Mouse (Mus musculus): ENCODE measurements around the gene Gstm2.

DNA sequence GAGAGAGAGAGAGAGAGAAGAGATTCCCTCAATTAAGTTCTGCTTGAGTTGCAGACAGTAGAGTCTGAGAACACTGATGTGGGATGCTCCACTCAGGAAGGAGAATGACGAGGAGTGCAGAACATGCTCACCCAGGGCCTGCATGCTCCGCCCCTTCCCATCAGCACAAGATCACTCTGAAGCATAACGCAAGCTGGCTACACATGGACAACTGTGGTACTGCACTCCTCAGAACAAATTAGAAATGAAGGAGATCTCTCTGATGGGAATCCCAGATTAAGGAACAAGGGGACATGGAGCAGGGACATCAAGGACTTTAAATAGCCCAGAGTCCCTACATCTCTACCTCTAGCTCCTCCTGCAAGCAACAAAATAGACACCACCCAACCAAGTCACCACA is 5.0 kb downstream of the Gstm2 start:
- TF ChIP-seq CTCF (IDR thresholded peaks at IDR 0.05; ENCODE audit: insufficient read depth, low read length) (no peak), POLR2A (IDR thresholded peaks at IDR 0.05; ENCODE audit: borderline replicate concordance, extremely low read depth, low read depth, low read length) (no peak)

All from lung, adult 2 months (tissue).